Mouse (Mus musculus) heart, postnatal 0 days (tissue): ENCODE data around the gene H2-Q10.
"Not testable (repeated sequence)": the region's sequence is repeated elsewhere in the genome, so short reads cannot be mapped to it uniquely, and the experiment has no call there.

ENCODE experiments used
- CTCF ChIP-seq: IDR thresholded peaks from 2 replicates; pipeline ENCODE4 v1.5.1; 2016; ENCODE audit warnings: antibody characterized with exemption, control low read depth, low read depth
- EP300 ChIP-seq: IDR thresholded peaks from 2 replicates; pipeline ENCODE4 v1.6.1; 2016; ENCODE audit warnings: antibody characterized with exemption, low read depth

DNA sequence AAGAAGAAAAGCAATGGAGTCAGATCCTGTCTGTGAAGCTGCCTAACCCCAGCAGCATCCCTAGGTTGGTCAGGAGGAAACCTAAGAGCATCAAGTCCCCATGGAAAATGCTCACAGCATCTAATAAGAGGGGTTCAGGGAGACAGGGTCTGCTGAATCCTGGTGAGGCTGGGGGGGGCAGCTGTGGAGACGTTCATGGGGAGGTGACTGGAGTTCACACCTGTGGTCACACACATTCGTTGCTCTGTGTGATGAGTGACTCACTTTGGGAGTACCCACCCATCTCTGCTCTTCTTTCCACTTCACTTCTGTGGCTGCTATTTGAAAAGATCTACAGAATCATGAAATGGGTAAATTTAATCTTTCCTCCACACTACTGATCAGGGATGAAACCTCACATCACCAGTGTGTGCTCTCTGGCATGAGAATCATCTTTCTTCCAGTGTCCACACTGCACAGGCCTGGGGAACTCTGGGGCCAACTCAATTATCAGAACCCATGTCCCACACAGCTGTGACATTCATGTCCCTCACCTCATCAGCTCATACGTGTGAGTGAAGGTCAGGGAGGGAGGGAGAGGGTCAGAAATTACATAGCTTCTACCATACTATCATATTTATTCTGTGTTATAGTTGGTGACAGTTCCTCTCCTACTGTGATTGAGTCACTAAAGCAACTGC lies 46.6 kb upstream of the H2-Q10 start:
- not testable (repeated sequence) for TF ChIP-seq EP300, CTCF
